Mouse (Mus musculus) G1E (cell line): ENCODE data around the gene Sycp2. TPM values are rescaled to one million over a fixed set of nuclear protein-coding genes. Genes with fewer than 3 reads are reported as not detected.

ENCODE experiments used
- ATAC-seq: 2 replicates; pipeline ENCODE4 v1.8.0; 2016; ENCODE audit warnings: mild to moderate bottlenecking; ENCODE audit not compliant: insufficient number of reproducible peaks, poor library complexity, low FRiP score, severe bottlenecking; ENCODE audit errors: extremely low read depth
- DNase-seq: peaks from one replicate; pipeline ENCODE4 v3.0.0; 2012; ENCODE audit warnings: low spot score
- H3K27me3 ChIP-seq: 2 replicates; pipeline ENCODE4 v1.6.1; 2012; ENCODE audit warnings: mild to moderate bottlenecking, low read length, inconsistent platforms; ENCODE audit not compliant: insufficient read depth
- H3K36me3 ChIP-seq: replicated peaks from 2 replicates; pipeline ENCODE3; 2012; ENCODE audit warnings: mild to moderate bottlenecking, inconsistent platforms
- H3K4me1 ChIP-seq: 2 replicates; pipeline ENCODE4 v1.6.1; 2012; ENCODE audit warnings: low read depth, low read length, inconsistent platforms, mixed read lengths; ENCODE audit not compliant: insufficient read depth
- H3K4me3 ChIP-seq: 2 replicates; pipeline ENCODE4 v1.5.1; 2012; ENCODE audit warnings: low read depth, mild to moderate bottlenecking, inconsistent platforms, low read length, moderate library complexity, mixed read lengths
- H3K9me3 ChIP-seq: replicated peaks from 2 replicates; pipeline ENCODE4 v1.6.1; 2012; ENCODE audit warnings: inconsistent platforms
- CTCF ChIP-seq: IDR thresholded peaks from 2 replicates; pipeline ENCODE4 v1.5.1; 2012; ENCODE audit warnings: low read depth, low read length, inconsistent platforms, mixed read lengths
- GATA1 ChIP-seq: IDR thresholded peaks from 2 replicates; pipeline ENCODE4 v1.6.1; 2012; ENCODE audit warnings: borderline replicate concordance, low read length, inconsistent platforms, mixed read lengths
- GATA2 ChIP-seq: IDR thresholded peaks from 2 replicates; pipeline ENCODE4 v1.6.1; 2012; ENCODE audit warnings: low read depth, low read length, inconsistent platforms, borderline replicate concordance
- POLR2AphosphoS5 ChIP-seq: IDR thresholded peaks from 2 replicates; pipeline ENCODE4 v1.6.1; 2012; ENCODE audit warnings: low read depth, low read length, inconsistent platforms; ENCODE audit not compliant: insufficient replicate concordance
- TAL1 ChIP-seq: conservative IDR thresholded peaks from 2 replicates; pipeline ENCODE4 v1.6.1; 2012; ENCODE audit warnings: low read depth, low read length, inconsistent platforms, mixed read lengths
- polyA plus RNA-seq: library from polyadenylated mRNA; stranded (reverse); fragments of >175 nt; gene quantifications from 2 replicates; pipeline ENCODE4 v1.2.3, GENCODE M21; 2012
- total RNA-seq, 2 experiments: library from RNA; stranded (forward) in 1 of 2; stranded (reverse) in 1 of 2; fragments of 200-1000 nt in 1 of 2; fragments of >200 nt in 1 of 2; fragmentation: Nextera tagmentation in 1 of 2; gene quantifications; 2 replicates each; pipeline ENCODE4 v1.2.3; 2014 to 2017

The Sycp2 gene
- total RNA-seq (2014; fragmentation: Nextera tagmentation) (not detected in 2 replicates), total RNA-seq (2017) (not detected in 2 replicates), polyA plus RNA-seq (not detected in 2 replicates)

GRCm38 (mm10) chr2:178407053-178407815 lies at the start of gene Sycp2:
Gene Sycp2, minus strand, starts transcription at chr2:178407685.
- H3K27me3 ChIP-seq = no peaks in the 10 kb centered on the region
- H3K4me3 ChIP-seq = peak within 1 kb of the TSS; percentile 27; the same call in 1 of the 2 replicates
- H3K9me3 ChIP-seq = peaks cover 38% of the 10 kb centered on the region
- no peak for TF ChIP-seq POLR2AphosphoS5
- no peak for TF ChIP-seq CTCF
- TF ChIP-seq GATA2 = no peak
- no peak for TF ChIP-seq TAL1
- TF ChIP-seq GATA1 = no peak
- DNase-seq = no peak
- H3K36me3 ChIP-seq = no peaks in the 10 kb centered on the region
- ATAC-seq = no peak
- H3K4me1 ChIP-seq = no peaks in the 10 kb centered on the region

DNA sequence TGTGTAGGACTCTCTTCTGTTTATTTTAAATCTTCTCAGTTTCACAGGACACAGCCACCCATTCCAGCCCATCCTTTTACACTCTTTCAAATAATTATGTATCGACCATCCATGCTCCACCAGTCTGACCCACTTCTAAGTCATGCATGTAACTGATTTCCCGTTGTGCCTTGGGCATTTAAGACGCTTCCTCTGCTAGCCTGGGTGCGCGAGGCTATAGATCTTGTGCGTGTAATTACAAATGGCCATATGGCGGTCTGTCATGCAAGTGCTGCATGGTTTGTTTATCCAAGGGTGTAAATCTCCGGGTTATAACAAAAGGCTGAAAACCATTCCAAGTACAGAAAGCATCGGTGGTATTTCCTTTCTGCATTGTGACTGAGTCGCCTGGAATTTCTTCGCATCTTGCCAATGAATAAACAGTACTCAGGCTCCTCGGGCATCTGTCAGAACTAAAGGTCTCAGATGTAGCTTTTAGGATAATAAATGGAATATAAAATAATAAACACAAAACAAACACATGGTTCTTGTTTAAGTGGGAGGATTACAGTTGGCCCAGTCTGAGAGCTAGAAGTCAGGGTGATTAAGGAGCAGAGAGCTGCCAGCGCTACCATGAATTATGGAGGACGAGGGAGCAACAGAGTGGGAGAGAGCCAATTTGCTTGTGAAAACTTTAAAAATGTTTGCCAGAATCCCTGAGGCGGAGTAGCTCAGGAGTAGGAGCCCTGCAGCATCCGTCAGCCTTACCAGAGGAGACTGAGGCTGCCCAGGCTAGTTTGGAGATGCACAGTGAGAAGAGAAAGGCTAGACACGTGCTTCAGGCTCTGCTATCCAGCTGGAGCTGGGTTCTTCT lies 47.4 kb upstream of the Sycp2 start:
- no peaks in the 10 kb centered on the region for H3K27me3 ChIP-seq
- ATAC-seq = no peak
- H3K4me3 ChIP-seq = no peak overlapping the region
- TF ChIP-seq CTCF = no peak
- peaks cover 56% of the 10 kb centered on the region for H3K9me3 ChIP-seq
- DNase-seq = no peak
- H3K4me1 ChIP-seq = no peaks in the 10 kb centered on the region
- H3K36me3 ChIP-seq = no peaks in the 10 kb centered on the region

DNA sequence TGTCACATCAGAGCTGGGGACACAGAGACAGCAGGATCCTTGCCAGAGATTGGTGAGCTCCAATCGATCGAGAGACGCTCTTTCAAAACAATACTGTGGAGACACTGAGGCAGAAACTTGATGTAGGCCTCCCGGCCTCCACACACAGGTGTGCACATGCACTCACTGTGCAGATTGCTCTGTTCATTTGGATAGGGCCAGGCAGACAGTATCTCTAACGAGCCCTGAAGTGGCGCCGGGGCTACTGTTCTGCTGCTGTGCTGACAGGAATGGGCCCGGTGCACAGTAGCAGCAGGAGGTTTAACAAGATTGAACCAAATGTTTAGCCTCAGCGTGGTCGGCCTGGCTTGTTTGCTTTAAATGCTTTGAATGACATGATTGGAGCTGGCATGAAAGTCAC lies 43.5 kb upstream of the Sycp2 start:
- no peak for TF ChIP-seq GATA1
- TF ChIP-seq TAL1 = no peak
- TF ChIP-seq POLR2AphosphoS5 = no peak
- no peak for TF ChIP-seq GATA2
- no peak for TF ChIP-seq CTCF
- Histone ChIP-seq H3K9me3 (peaks cover 49% of the 10 kb centered on the region), H3K36me3 (no peaks in the 10 kb centered on the region), H3K4me3 (no peak overlapping the region; the same call in 1 of the 2 replicates), H3K27me3 (no peaks in the 10 kb centered on the region), H3K4me1 (no peaks in the 10 kb centered on the region)
- ATAC-seq (no peak), DNase-seq (no peak)

- TF ChIP-seq GATA1 (no peak), GATA2 (no peak), CTCF (no peak), TAL1 (no peak), POLR2AphosphoS5 (no peak)
- ATAC-seq (no peak), DNase-seq (no peak)
- H3K36me3 ChIP-seq = no peaks in the 10 kb centered on the region
- peaks cover 45% of the 10 kb centered on the region for H3K9me3 ChIP-seq
- H3K4me1 ChIP-seq = no peaks in the 10 kb centered on the region
- no peaks in the 10 kb centered on the region for H3K27me3 ChIP-seq
- H3K4me3 ChIP-seq = no peak overlapping the region
Observed at GRCm38 (mm10) chr2:178450236-178450635, 42.8 kb upstream of the Sycp2 start.

GRCm38 (mm10) chr2:178449386-178449785 lies 41.9 kb upstream of the Sycp2 start:
- no peaks in the 10 kb centered on the region for H3K36me3 ChIP-seq
- no peak overlapping the region for H3K4me3 ChIP-seq
- ATAC-seq (no peak), DNase-seq (no peak)
- H3K27me3 ChIP-seq = no peaks in the 10 kb centered on the region
- no peak for TF ChIP-seq POLR2AphosphoS5
- TF ChIP-seq GATA1 = no peak
- no peak for TF ChIP-seq GATA2
- TF ChIP-seq CTCF = no peak
- no peak for TF ChIP-seq TAL1
- peaks cover 40% of the 10 kb centered on the region for H3K9me3 ChIP-seq
- H3K4me1 ChIP-seq = no peaks in the 10 kb centered on the region

DNA sequence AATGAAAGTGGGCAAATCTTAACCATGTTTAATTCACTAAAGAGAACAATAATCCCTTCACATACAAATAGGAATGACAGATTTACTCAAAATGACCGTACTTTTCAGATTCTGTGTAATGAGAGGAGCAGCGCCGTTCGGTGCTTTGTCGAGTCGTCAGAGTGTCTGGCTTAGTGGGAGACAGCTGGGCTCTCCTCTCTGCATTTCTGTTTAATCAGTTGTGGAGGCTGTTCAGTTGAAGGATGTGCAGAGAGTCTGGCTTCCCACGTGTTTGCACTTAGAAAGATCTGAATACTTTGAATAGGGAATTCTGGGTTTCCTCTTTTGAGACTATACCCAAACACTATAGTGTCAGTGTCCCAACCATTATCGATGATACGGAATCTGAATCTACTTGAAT lies 29.8 kb upstream of the Sycp2 start:
- no peak for TF ChIP-seq POLR2AphosphoS5
- no peak for TF ChIP-seq GATA2
- no peak for TF ChIP-seq GATA1
- TF ChIP-seq CTCF = no peak
- TF ChIP-seq TAL1 = no peak
- DNase-seq (no peak), ATAC-seq (no peak)
- Histone ChIP-seq H3K27me3 (no peaks in the 10 kb centered on the region), H3K36me3 (no peaks in the 10 kb centered on the region), H3K4me1 (no peaks in the 10 kb centered on the region), H3K9me3 (peaks cover 67% of the 10 kb centered on the region), H3K4me3 (no peak overlapping the region)
